Mouse (Mus musculus) MEL (cell line): ENCODE measurements at regions not wholly inside any gene's neighbourhood (a gene's known extent, or its start where the extent isn't known, plus 50 kb on each side); places are given as distances from the start of the nearest gene placed in this dataset.

Experiments used
- BHLHE40 ChIP-seq: IDR thresholded peaks from 2 replicates; pipeline ENCODE4 v1.6.1; 2012; ENCODE audit warnings: low read depth, mild to moderate bottlenecking, inconsistent platforms, low read length, improper control_type of control experiment, borderline replicate concordance
- CHD2 ChIP-seq: IDR thresholded peaks from 2 replicates; pipeline ENCODE4 v1.6.1; 2011; ENCODE audit warnings: low read length, improper control_type of control experiment
- CTCF ChIP-seq, 3 experiments: IDR thresholded peaks in 2 of 3; conservative IDR thresholded peaks in 1 of 3; 2 replicates each; pipeline ENCODE4 v1.5.1; 2011 to 2012; ENCODE audit warnings: low read length in 3 of 3, low read depth in 2 of 3, mild to moderate bottlenecking in 2 of 3, improper control_type of control experiment in 1 of 3, inconsistent platforms in 1 of 3, mixed read lengths in 1 of 3, moderate library complexity in 1 of 3; ENCODE audit not compliant: control insufficient read depth in 1 of 3, insufficient read depth in 1 of 3, poor library complexity in 1 of 3, severe bottlenecking in 1 of 3
- GATA1 ChIP-seq: IDR thresholded peaks from 2 replicates; pipeline ENCODE4 v1.6.1; 2011; ENCODE audit warnings: low read depth, low read length, improper control_type of control experiment
- MAFK ChIP-seq: IDR thresholded peaks from 2 replicates; pipeline ENCODE4 v1.6.1; 2011; ENCODE audit warnings: low read depth, mild to moderate bottlenecking, low read length, improper control_type of control experiment, borderline replicate concordance
- MAX ChIP-seq: IDR thresholded peaks from 2 replicates; pipeline ENCODE4 v1.6.1; 2011; ENCODE audit warnings: low read length, improper control_type of control experiment
- POLR2A ChIP-seq, 2 experiments: IDR thresholded peaks; 2 replicates each; pipeline ENCODE4 v1.6.1; 2011 to 2012; ENCODE audit warnings: low read length in 2 of 2, mild to moderate bottlenecking in 2 of 2, control low read depth in 1 of 2, improper control_type of control experiment in 1 of 2, low read depth in 1 of 2, moderate library complexity in 1 of 2; ENCODE audit not compliant: control insufficient read depth in 1 of 2, insufficient read depth in 1 of 2, poor library complexity in 1 of 2
- POLR2AphosphoS2 ChIP-seq: IDR thresholded peaks from 2 replicates; pipeline ENCODE4 v1.6.1; 2011; ENCODE audit warnings: low read length, improper control_type of control experiment
- TAL1 ChIP-seq: IDR thresholded peaks from 2 replicates; pipeline ENCODE4 v1.6.1; 2012; ENCODE audit warnings: mild to moderate bottlenecking, inconsistent platforms, low read length, moderate library complexity, mixed read lengths
- USF2 ChIP-seq, 2 experiments: IDR thresholded peaks; 2 replicates each; pipeline ENCODE4 v1.6.1; 2011 to 2012; ENCODE audit warnings: improper control_type of control experiment in 2 of 2, low read length in 2 of 2, borderline replicate concordance in 1 of 2, inconsistent platforms in 1 of 2, low read depth in 1 of 2, mild to moderate bottlenecking in 1 of 2; ENCODE audit not compliant: insufficient read depth in 1 of 2
- ZKSCAN1 ChIP-seq: IDR thresholded peaks from 2 replicates; pipeline ENCODE4 v1.6.1; 2012; ENCODE audit warnings: low read depth, mild to moderate bottlenecking, inconsistent platforms, low read length, improper control_type of control experiment, moderate library complexity

DNA sequence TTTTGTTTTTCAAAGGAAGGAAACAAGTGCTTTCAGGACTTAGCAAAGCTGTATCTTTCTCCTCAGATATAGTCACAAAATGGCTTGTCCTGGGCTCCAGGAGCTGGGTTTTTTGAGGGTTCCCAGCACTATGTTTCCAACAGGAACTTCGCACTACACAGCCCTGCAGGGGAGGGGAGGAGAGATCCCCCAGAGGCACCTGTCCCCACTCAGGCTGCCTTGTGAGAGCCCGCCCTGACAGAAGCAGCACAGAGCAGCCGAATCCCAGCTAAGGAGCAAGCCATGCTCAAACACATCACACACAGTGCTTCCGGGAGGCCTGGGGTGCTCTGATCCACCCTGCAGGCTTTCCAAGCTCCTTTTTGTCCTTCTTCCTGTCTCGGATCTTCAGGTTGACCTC is 108.6 kb upstream of the Cdh4 start:
- TF ChIP-seq GATA1 (no peak), USF2 (IDR thresholded peaks at IDR 0.05; ENCODE audit: borderline replicate concordance in 1 of 2, insufficient read depth in 1 of 2, low read depth in 1 of 2, low read length in 2 of 2) (no peak), MAFK (no peak), POLR2A (IDR thresholded peaks at IDR 0.05; ENCODE audit: control insufficient read depth in 1 of 2, insufficient read depth in 1 of 2, low read depth in 1 of 2, low read length in 2 of 2, poor library complexity in 1 of 2) (no peak), POLR2AphosphoS2 (no peak), ZKSCAN1 (no peak), TAL1 (no peak), CTCF (IDR thresholded peaks at IDR 0.05 in 2 of 3, conservative IDR thresholded peaks at IDR 0.05 in 1 of 3; ENCODE audit: control insufficient read depth in 1 of 3, insufficient read depth in 1 of 3, low read depth in 2 of 3, low read length in 3 of 3, poor library complexity in 1 of 3, severe bottlenecking in 1 of 3) (no peak), MAX (no peak), CHD2 (no peak), BHLHE40 (no peak)
